Comparison of ENCODE assay signal across 8 mouse cellular contexts in the genomic region with DNA sequence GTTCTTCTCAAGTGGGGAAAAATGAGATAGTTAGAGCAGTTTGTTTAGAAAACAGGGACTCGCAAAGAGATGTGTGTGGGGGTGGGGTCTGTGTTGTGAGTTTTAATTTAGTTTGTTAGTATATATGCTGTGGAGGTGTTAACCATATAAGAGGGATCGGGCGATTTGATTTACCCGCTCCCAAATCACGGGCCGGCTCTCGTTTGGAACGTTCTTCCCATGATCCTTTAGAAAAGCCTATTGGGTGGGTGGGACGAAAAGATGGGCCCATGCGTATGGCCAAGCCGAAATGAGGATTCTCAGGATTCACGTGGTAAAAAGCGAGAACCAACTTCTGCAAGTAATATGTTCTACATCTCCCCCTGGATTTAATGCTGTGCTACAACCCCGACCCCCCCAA. TPM values are rescaled to one million over a fixed set of nuclear protein-coding genes. Genes with fewer than 3 reads are reported as not detected.
A peak's percentile ranks its signal among the peaks of the same experiment; 100 is the strongest.
DNase-seq lines count a peak whose midpoint lies in the region; ATAC-seq and TF ChIP-seq lines count a peak whose summit lies in the region.

No protein-coding gene starts in this region.

- peaks cover 32% of the 10 kb centered on the region for H3K36me3 ChIP-seq in heart, embryonic 14.5 days (ENCODE audit: control insufficient read depth, insufficient read depth, low read length)
- H3K36me3 ChIP-seq in hindbrain, embryonic 13.5 days, result peaks cover 14% of the 10 kb centered on the region
- H3K36me3 ChIP-seq in liver, embryonic 16.5 days (ENCODE audit: control insufficient read depth, insufficient read depth), result peaks cover 6% of the 10 kb centered on the region; the same call in 1 of the 2 replicates

- peak overlapping the region; percentile 77 to 92 for H3K27ac ChIP-seq in heart, embryonic 14.5 days (replicated peaks in 1 of 2; ENCODE audit: control insufficient read depth in 1 of 2, insufficient read depth in 1 of 2, low read depth in 2 of 2, low read length in 2 of 2)
- H3K27ac ChIP-seq in cortical plate, adult 2 months (ENCODE audit: insufficient read depth, low read length), result peak overlapping the region; percentile 55; the same call in 1 of the 2 replicates
- peak overlapping the region; percentile 92 for H3K27ac ChIP-seq in hindbrain, embryonic 13.5 days
- peak overlapping the region; percentile 82 for H3K27ac ChIP-seq in liver, embryonic 16.5 days (ENCODE audit: low read length)

- TF ChIP-seq POLR2A in cortical plate, adult 2 months (IDR thresholded peaks at IDR 0.05; ENCODE audit: extremely low read depth, insufficient read depth, low read length), result no peak

- WGBS in heart, embryonic 14.5 days, result 0% methylated on average over 14 of the region's 14 CpGs
- WGBS in hindbrain, embryonic 13.5 days, result under 1% methylated on average over 14 of the region's 14 CpGs
- WGBS in liver, embryonic 16.5 days (ENCODE audit: insufficient replicate concordance), result 0% methylated on average over 14 of the region's 14 CpGs

- TF ChIP-seq CTCF in cortical plate, adult 2 months (IDR thresholded peaks at IDR 0.05; ENCODE audit: extremely low read depth, insufficient read depth, low read length), result no peak

- DNase-seq in heart, adult 11 months, result no peak
- DNase-seq in ES-CJ7 (ENCODE audit: low read depth, low spot score), result peak; percentile 87
- peak; percentile 39 for DNase-seq in skeletal muscle tissue, adult 2 months (ENCODE audit: low read depth, low spot score)
- DNase-seq in cerebellum, postnatal 36 days, result no peak

- no peaks in the 10 kb centered on the region for H3K27me3 ChIP-seq in heart, embryonic 14.5 days (ENCODE audit: control insufficient read depth, insufficient read depth, low read length)
- no peaks in the 10 kb centered on the region for H3K27me3 ChIP-seq in hindbrain, embryonic 13.5 days
- no peaks in the 10 kb centered on the region for H3K27me3 ChIP-seq in liver, embryonic 16.5 days (ENCODE audit: control insufficient read depth, insufficient read depth, low read depth, low read length)

- H3K4me3 ChIP-seq in heart, embryonic 14.5 days (ENCODE audit: control insufficient read depth in 1 of 2, insufficient read depth in 1 of 2, low read depth in 1 of 2, low read length in 2 of 2), result peak overlapping the region; percentile 78 to 99
- peak overlapping the region; percentile 50 for H3K4me3 ChIP-seq in cortical plate, adult 2 months (ENCODE audit: insufficient read depth, low read length)
- peak overlapping the region; percentile 59 for H3K4me3 ChIP-seq in hindbrain, embryonic 13.5 days
- H3K4me3 ChIP-seq in liver, embryonic 16.5 days (ENCODE audit: low read depth, low read length), result peak overlapping the region; percentile 93

- H3K4me1 ChIP-seq in heart, embryonic 14.5 days (ENCODE audit: control insufficient read depth in 2 of 2, insufficient read depth in 2 of 2, low read length in 2 of 2), result peaks cover 4 to 16% of the 10 kb centered on the region in 2 experiments
- H3K4me1 ChIP-seq in cortical plate, adult 2 months (ENCODE audit: control insufficient read depth, insufficient read depth, low read length), result no peaks in the 10 kb centered on the region; the same call in 1 of the 2 replicates
- H3K4me1 ChIP-seq in hindbrain, embryonic 13.5 days (replicated peaks), result peaks cover 25% of the 10 kb centered on the region
- peaks cover 27% of the 10 kb centered on the region for H3K4me1 ChIP-seq in liver, embryonic 16.5 days (ENCODE audit: control insufficient read depth, low read depth, low read length)

- H3K9ac ChIP-seq in heart, embryonic 14.5 days (ENCODE audit: low read length), result peak overlapping the region; percentile 87
- H3K9ac ChIP-seq in hindbrain, embryonic 13.5 days, result peak overlapping the region; percentile 78
- H3K9ac ChIP-seq in liver, embryonic 16.5 days (ENCODE audit: low read depth, low read length), result peak overlapping the region; percentile 86

- no peak; the same call in 1 of the 2 replicates for ATAC-seq in heart, embryonic 14.5 days (ENCODE audit: insufficient number of reproducible peaks, insufficient read depth, low FRiP score, low read depth)
- ATAC-seq in hindbrain, embryonic 13.5 days (ENCODE audit: low FRiP score), result peak; percentile 45
- no peak for ATAC-seq in liver, embryonic 16.5 days (ENCODE audit: low read depth)

- peak overlapping the region; percentile 91 for H3K4me2 ChIP-seq in heart, embryonic 14.5 days (ENCODE audit: low read length)
- peak overlapping the region; percentile 71 for H3K4me2 ChIP-seq in hindbrain, embryonic 13.5 days
- peak overlapping the region; percentile 93 for H3K4me2 ChIP-seq in liver, embryonic 16.5 days (ENCODE audit: low read depth, low read length)

- no peaks in the 10 kb centered on the region for H3K9me3 ChIP-seq in heart, embryonic 14.5 days (ENCODE audit: control insufficient read depth, low read length)
- no peaks in the 10 kb centered on the region for H3K9me3 ChIP-seq in hindbrain, embryonic 13.5 days
- H3K9me3 ChIP-seq in liver, embryonic 16.5 days (replicated peaks; ENCODE audit: control insufficient read depth, low read length), result no peaks in the 10 kb centered on the region

RNA-seq across cellular contexts. Expression of gene Nepro, which starts 0.7 kb away (rescaled TPM):
- 5.3 and 6.0 TPM in 2 replicates for polyA plus RNA-seq in heart, embryonic 14.5 days (2014; fragmentation: Nextera tagmentation; extraction: Ambion mirVana)
- polyA plus RNA-seq in cortical plate, adult 2 months (2012; rRNA removed), result 3.4 and 3.5 TPM in 2 replicates
- 4.9 and 5.0 TPM in 2 replicates for polyA plus RNA-seq in hindbrain, embryonic 13.5 days (2015; fragmentation: Nextera tagmentation; extraction: Ambion mirVana)
- polyA plus RNA-seq in liver, embryonic 16.5 days (2015; fragmentation: Nextera tagmentation; extraction: Ambion mirVana), result 2.0 and 2.5 TPM in 2 replicates

RNA-seq across cellular contexts. Expression of gene Gtpbp8, which starts 21.3 kb away (rescaled TPM):
- polyA plus RNA-seq in heart, embryonic 14.5 days (2014; fragmentation: Nextera tagmentation; extraction: Ambion mirVana), result 21.1 and 23.7 TPM in 2 replicates
- 16.9 and 17.4 TPM in 2 replicates for polyA plus RNA-seq in cortical plate, adult 2 months (2012; rRNA removed)
- 37.8 and 40.2 TPM in 2 replicates for polyA plus RNA-seq in hindbrain, embryonic 13.5 days (2015; fragmentation: Nextera tagmentation; extraction: Ambion mirVana)
- polyA plus RNA-seq in liver, embryonic 16.5 days (2015; fragmentation: Nextera tagmentation; extraction: Ambion mirVana), result 15.3 and 16.4 TPM in 2 replicates

RNA-seq across cellular contexts. Expression of gene Cd200r1, which starts 40.7 kb away (rescaled TPM):
- polyA plus RNA-seq in heart, embryonic 14.5 days (2014; fragmentation: Nextera tagmentation; extraction: Ambion mirVana), result 1.9 and 2.0 TPM in 2 replicates
- 0.62 and 0.75 TPM in 2 replicates for polyA plus RNA-seq in cortical plate, adult 2 months (2012; rRNA removed)
- 0.58 and 0.87 TPM in 2 replicates for polyA plus RNA-seq in hindbrain, embryonic 13.5 days (2015; fragmentation: Nextera tagmentation; extraction: Ambion mirVana)
- polyA plus RNA-seq in liver, embryonic 16.5 days (2015; fragmentation: Nextera tagmentation; extraction: Ambion mirVana), result 3.6 and 3.8 TPM in 2 replicates

Comparison
In these comparisons a context has a peak if more than half of its experiments do, and no peak if none do; other contexts are left out.
1. DNase-seq: peak in ES-CJ7 (single experiment) and skeletal muscle tissue, adult 2 months (single experiment); none in heart, adult 11 months (single experiment) and cerebellum, postnatal 36 days (0 of 2).
2. Peak in every context shown above with its lines, with median percentiles within 50 percentile points of each other: H3K27ac ChIP-seq, H3K4me2 ChIP-seq, H3K4me3 ChIP-seq and H3K9ac ChIP-seq.